Mouse (Mus musculus): Measurements from ENCODE around the gene Nat8f2. TPM values are rescaled to one million over a fixed set of nuclear protein-coding genes. Genes with fewer than 3 reads are reported as not detected.
"Not testable (repeated sequence)": the region's sequence is repeated elsewhere in the genome, so short reads cannot be mapped to it uniquely, and the experiment has no call there.

Nat8f2 gene
- not detected in 2 replicates for total RNA-seq (2015)
- total RNA-seq (2017), result not detected in 2 replicates

DNA sequence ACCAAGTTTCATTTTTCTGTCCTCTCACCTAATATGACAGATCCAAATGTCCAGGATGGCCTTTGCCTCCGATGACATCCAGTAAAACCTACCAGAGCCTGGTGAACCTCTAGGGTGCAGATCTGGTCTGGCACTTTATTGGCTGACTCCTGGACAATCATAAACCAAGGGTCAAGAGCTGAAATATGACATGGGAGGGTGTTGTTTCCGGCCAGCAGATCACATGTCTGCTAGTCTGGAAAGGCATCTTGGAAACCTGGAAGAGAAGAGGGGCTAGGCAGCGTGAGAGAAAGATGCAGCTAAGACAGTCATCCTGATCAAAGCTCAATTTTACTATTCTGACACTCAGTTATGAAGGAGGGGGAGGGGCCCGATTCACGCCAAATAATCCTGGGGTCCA, at the start of gene Nat8f2:
TSS of gene Nat8f2 (minus strand) at position 153 of the 400 bp plus-strand sequence.
- ATAC-seq (replicated peaks; ENCODE audit: poor library complexity), result not testable (repeated sequence)

DNA sequence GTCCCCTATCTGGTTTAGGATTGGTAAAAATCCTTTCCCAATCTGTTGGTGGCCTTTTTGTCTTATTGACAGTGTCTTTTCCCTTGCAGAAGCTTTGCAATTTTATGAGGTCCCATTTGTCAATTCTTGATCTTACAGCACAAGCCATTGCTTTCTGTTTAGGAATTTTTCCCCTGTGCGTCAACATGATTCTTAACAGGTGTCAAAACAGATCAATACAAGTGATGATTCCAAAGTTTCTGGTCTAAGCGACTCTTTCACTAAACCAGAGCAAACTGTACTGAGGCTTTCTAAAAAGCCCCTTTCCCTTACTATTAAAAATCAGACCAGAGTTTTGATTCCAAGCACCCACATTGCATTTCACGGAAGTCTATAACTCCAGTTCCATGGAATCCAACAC, 49.4 kb upstream of the Nat8f2 start:
- ATAC-seq (replicated peaks; ENCODE audit: poor library complexity), result not testable (repeated sequence)

DNA sequence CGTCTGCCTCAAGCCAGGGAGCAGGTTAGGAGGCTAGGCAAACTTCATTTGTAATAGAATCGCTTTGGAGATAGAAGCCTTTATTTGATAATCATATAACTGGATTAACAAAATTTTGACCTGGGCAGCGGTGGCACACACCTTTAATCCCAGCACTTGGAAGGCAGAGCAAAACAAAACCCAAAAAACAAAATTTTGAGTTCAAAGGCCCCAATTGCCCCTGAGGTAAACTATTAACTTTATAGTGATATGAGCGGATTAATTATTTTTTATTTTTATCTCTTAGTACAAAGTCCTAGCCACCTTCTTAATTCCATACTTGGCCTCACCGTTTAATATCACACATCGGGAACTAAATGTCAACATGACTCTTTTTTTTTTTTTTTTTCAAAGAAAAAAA, 47.6 kb upstream of the Nat8f2 start:
- ATAC-seq (replicated peaks; ENCODE audit: poor library complexity), result no peak

DNA sequence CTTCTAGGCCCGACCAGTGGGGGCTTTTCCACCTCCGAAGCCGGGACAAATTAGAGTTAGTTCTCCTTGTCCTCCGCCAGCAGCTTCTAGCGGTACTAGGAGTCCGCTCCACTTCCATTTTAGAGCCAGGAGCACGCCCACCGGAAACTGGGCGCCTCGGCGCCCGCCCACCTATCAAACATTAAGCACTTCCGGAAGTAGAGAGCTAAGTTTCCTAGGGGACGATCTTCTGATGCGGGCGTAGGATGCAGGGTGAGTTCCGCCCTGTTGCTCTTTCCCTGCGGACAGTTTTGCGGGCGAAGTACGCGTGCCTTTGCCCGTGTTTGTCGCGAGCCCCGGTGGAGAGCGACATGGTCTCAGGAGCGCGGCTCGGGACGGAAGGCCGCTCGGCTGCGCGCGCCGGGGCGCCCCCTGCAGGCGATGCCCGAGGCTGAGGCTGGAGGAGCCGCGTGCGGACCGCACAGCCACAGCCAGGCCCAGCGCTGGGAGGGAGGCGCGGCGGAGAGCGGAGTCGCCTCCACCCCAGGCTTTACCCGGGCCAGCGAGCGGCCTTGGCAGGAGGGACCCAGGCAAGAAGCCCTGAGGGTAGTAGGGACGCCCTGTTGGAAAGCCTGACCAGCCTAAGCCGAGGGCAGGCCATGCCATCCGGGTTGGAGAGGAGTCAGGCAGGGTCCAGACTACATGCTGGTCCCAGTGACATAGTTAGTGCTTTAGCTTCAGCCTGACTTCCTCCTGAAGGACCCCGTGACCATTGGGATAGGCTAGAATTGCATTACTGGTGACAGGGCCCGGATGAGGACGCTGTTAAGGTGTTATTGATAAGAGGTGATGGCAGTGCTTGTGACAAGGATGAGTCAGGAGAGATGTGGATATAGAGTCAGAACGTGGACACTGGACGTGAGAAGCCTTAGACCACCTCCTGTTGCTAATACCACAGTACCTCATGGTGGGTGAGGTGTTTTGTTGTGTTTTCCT, 46.9 kb upstream of the Nat8f2 start, which contains the start of gene Nat8f1:
TSS of gene Nat8f1 (minus strand) at position 149 of the 975 bp plus-strand sequence.
- peak; percentile 86 for ATAC-seq (replicated peaks; ENCODE audit: poor library complexity)

DNA sequence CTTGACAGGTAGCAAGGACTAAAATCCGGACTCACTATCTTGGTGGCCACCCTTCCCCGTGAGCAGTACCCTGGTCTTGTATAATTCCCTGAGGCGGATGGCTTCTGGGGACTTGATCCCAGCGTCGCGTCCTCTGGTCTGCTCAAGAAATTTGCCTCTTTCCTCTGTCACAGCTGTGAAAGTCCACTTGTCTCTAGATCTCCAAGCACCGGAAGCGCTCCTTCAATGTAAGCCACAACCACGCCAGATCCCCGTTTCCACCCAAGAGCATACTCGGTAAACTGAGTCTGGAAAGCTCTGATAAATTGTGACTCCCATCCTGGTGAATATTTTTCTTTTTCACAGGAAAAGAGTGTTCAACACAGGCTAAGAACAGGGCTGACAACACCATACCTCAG, 46.2 kb upstream of the Nat8f2 start:
- 0 out of 2 replicates have a peak, but pooled peaks have one; percentile 6 for ATAC-seq (replicated peaks; ENCODE audit: poor library complexity)

DNA sequence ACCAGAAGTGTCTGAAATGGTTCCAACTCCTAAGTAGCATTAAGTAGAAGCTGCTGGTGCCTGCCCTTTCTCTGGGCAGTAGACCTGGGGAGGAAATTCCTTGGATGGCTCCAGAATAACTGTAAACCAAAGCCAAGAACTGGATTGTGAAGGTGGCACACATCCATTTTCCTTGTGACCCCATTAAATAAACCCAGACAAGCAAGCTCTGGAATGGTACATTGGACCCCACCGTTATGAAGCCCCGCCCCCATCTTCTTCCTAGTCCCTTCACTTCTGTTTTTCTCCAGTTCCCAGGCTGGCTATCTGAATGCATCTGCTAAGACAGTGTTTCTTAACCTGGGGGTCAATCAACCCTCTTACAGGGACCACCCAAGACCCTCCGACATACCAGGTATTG, 42.6 kb upstream of the Nat8f2 start, which contains the start of gene Tprkb:
TSS of gene Tprkb (plus strand) at position 279 of the 400 bp plus-strand sequence.
- ATAC-seq (replicated peaks; ENCODE audit: poor library complexity), result no peak

DNA sequence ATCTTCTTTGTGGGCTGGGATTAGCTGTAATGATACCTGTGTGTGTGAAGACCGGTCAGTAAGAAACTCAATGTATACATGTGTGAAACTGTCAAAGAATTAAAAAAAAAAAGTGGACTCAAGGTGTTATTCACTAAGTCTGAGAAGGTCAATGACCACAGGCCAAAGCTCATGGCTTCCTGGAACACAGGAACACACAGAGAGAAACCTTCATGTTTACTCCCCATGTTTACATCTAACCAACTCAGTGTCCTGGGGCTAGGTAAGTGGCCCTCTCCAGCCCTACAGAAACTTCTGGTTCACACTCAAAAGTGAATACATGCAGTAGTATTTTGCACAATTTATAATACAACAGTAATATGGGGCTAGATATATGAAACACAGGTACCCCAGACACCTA, 40.7 kb upstream of the Nat8f2 start:
- ATAC-seq (replicated peaks; ENCODE audit: poor library complexity), result no peak

DNA sequence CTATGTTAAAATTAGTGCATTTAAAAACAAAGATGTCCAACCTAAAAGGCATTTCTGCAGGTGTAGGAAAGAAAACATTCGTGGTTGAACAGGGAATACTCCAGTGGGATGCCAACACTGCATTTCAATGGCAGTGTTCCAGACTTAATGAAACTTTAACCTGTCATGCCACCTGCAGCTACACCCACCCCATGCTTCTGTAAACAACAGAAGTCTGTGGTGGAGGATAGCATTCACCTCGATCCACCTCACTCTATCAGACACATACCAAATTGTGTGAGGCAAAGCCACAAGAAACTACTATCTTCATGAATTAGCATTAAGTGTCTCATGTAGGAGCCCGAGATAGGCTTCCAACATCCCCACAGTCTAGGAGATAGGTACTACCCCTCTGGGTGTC, 39.4 kb upstream of the Nat8f2 start:
- ATAC-seq (replicated peaks; ENCODE audit: poor library complexity), result peak; percentile 18; the same call in 1 of the 2 replicates

DNA sequence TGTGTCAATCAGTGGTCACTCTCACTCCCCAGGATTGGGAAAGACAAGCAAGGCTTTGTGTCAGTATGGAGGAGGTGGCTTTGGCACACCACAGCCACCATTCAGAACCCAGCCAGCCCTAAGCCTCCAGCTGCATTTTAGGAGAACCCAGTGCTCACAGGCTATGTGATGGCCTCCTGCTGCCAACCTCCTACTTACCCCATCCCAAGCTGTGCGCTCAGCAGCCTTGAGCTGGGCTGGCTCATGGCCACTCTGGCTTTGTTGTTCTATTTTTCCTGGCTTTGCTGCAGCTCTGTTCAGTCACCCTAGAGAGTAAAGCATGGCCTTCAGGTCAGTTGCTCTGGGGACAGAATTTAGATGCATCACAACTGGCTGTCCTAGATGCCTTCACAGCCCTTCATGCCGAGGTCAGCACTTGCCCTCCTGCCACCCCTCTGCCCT, 38.0 kb upstream of the Nat8f2 start:
- not testable (repeated sequence) for ATAC-seq (replicated peaks; ENCODE audit: poor library complexity)

DNA sequence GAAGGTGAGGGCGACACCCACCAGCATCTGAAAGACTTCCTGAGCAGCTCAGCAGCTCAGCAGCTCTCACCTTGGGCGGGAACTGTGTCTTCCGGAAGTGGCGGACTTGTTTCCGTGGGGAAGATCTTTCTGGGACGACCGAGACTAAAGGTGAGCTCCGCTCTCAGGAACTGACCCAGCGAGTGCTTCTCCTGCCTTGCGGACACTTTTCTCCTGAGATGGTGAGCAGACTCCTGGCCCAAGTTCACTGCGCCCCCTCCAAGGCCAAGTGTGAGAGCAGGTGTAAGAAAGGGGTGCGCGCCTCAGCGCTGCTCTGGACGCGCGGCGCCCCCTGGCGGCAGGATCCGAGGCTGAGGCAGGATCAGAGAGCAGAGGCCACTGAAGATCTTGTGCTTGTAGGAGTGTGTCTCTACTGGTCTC, 35.7 kb upstream of the Nat8f2 start, which contains the start of gene Nat8f4:
TSS of gene Nat8f4 (minus strand) at position 243 of the 420 bp plus-strand sequence.
- peak; percentile 93 for ATAC-seq (replicated peaks; ENCODE audit: poor library complexity)

DNA sequence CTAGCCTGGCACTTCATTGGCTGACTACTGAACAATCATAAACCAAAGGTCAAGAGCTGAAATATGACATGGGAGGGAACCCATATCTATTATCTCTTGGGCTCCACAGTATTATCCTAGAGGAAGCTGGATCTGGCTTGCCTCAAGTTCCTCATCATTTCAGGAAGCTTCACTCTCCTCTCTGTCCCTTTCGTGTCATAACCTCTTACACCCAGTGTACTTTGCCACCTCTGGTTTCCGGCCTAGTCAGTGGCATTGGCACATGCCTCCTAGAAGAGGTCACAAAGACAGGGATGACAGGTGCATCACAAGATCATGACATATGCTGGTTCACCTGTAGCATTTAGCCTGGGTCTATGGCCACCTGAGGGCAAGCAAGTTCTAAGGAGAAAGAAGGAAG, 33.3 kb upstream of the Nat8f2 start:
- no peak for ATAC-seq (replicated peaks; ENCODE audit: poor library complexity)

DNA sequence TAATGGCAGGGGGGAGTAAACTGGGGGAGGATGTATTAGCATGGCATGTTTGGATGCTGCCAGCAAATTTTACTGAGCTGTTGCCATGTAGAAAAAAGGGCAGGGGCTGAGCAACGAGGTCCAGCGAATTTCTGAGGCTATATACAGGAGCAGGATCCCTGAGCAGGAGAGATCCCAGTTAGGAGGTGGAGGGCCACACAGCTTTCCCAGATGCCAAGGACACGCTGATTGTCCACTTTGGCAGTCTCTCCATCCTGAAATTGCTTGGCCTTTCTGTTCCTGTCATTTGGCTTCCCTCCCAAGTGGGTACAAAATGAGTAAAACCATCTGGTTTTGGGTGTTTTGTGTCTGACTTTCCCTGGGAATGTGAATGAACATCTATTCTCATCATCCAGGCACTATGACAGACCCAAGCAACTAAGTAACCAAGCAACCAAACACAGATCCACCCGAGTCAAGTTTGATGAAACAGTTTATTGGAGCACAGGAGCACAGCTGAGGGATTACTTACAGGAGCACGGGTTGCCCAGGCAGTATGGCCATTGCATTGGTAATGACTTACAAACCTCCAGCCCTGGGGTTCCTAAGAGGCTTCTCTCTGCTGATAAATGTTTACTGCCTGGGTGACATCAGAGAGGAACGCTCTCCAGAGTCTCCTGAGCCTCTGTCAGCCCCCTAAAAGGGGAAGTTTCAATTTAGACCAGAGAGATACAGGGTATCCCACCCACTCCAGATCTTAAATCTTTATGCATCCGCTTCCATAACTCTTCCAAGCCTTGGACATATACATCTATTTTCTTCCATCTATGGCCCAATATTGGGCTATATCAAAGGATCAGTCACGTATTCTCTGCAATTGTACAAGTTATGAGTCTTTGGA, 29.9 kb upstream of the Nat8f2 start:
- ATAC-seq (replicated peaks; ENCODE audit: poor library complexity), result not testable (repeated sequence)

DNA sequence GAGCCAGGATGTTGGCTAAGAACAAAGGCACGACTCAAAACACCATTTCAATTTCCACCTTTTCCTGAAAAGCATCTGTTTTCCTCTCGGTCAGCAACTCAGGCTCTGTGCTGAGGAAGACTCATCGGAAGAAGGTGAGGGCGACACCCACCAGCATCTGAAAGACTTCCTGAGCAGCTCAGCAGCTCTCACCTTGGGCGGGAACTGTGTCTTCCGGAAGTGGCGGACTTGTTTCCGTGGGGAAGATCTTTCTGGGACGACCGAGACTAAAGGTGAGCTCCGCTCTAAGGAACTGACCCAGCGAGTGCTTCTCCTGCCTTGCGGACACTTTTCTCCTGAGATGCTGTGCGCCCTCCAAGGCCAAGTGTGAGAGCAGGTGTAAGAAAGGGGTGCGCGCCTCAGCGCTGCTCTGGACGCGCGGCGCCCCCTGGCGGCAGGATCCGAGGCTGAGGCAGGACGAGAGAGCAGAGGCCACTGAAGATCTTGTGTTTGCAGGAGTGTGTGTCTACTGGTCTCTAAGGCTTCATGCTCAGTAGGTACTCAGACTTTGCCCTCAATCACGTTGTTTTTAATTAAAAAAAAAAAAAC, 26.2 kb upstream of the Nat8f2 start:
- ATAC-seq (replicated peaks; ENCODE audit: poor library complexity), result peak; percentile 77

DNA sequence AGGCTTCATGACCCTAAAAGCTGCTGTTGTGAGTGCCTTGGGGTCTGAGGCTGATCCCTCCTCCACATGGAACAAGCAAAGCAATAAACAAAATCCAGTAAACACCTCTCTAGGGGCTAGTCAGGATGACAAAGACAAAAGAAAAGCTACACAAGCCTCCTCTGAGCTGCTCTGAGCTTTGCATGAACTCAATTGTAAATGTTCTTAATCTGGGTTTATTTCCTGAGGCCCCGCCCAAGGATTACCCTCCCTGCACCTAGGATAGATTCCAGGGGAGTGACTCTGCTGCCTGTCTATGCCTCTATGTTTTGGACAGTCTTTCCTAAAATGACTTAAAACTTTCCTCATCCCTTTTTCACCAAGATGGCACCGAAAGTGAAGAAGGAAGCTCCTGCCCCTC, 20.0 kb upstream of the Nat8f2 start:
- no peak for ATAC-seq (replicated peaks; ENCODE audit: poor library complexity)

DNA sequence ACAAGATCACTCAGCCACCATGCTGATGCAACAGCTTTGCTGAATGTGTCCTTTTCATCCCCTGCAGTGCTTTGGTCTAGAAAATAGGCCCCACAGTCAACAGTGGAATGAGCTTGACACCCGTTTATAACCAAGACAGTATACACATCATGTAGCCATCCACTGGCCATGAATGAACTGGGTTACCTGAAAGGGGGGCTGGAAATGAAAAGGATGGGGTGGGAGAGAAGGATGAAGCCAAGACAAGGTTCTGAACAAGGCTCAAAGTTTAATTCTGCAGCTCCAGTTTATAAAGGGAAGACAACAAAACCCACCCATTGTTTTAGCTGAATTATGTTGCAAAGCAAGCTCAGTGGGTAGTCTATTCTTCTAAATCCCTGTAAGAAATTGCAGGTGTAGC, 15.4 kb upstream of the Nat8f2 start:
- no peak for ATAC-seq (replicated peaks; ENCODE audit: poor library complexity)

DNA sequence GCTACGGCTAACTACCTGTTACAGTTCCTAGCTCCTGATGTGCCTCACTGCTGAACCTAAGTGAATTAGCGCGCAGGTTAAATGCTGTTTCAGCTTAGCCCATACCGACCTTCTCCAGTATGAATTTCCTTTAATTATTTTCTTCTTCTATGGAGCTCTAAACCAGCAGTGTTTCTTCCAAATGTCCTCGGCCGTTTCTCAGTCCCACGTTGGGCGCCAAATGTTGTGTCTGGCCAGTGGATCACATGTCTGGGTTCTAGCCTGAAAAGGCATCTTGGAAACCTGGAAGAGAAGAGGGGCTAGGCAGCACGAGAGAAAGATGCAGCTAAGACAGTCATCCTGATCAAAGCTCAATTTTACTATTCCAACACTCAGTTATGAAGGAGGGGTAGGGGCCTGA, 14.3 kb upstream of the Nat8f2 start:
- not testable (repeated sequence) for ATAC-seq (replicated peaks; ENCODE audit: poor library complexity)

DNA sequence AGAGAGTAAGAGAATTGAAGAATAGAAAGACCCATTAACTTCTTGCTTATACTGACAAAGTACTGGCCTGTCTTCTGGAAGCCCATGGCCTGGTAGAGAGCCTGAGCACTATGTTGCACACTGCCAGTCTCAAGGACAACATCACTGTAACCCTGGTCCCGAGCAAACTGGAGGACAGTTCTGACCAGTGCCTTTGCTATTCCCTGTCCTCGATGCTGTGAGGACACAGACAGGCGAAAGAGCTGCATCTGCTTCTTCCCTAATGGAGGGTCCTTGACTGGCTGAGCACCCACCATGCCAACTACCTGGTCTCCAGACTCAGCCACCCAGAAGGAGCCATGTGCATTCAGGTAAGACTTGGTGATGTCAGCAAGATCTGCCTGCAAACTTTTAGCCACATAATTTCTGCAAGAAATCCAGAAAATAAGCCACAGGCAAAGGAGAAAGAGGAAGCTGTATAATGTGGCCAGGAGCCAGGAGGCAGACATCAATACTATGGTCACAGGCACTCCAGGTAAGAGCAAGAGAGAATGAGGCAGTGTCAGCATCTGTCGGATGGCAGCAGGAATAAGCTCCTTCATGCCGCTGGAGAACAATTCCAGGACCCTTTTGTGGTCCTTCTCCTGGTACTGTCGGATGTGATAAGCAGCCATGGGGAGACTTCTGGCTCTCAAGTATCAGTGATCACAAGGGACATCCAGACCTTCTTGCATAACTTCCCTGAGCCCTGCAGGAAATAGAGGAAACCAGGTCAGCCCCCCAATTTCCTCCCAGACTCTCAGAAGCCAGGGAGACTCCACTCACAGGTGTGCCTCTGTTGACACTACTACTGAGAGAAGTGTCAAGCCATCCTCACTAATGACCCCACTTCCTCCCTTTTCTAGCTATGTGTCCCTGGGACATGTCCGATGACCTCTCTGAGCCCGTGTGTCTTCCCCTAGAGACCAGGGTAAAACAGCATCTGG, 950 bp downstream of the Nat8f2 start:
- ATAC-seq (replicated peaks; ENCODE audit: poor library complexity), result no peak

DNA sequence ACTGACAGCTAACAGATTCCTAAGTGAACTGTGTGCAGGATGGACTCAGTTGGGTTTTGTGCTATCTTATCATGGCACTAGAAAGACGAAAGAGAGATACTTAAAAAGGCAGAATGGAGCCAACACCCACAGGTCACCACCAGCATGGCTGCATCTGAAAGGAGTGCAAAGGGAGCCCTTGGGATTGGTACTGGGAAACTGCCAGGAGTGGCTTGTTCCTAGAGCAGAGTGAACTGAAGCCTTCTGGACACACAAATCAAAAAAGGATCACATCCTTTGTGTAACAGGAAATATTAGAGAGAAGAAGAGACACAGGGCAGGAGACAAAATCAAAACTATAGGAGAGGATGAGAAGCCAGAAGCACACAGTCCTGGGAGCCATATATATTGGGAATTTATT, 2.0 kb downstream of the Nat8f2 start:
- ATAC-seq (replicated peaks; ENCODE audit: poor library complexity), result not testable (repeated sequence)

DNA sequence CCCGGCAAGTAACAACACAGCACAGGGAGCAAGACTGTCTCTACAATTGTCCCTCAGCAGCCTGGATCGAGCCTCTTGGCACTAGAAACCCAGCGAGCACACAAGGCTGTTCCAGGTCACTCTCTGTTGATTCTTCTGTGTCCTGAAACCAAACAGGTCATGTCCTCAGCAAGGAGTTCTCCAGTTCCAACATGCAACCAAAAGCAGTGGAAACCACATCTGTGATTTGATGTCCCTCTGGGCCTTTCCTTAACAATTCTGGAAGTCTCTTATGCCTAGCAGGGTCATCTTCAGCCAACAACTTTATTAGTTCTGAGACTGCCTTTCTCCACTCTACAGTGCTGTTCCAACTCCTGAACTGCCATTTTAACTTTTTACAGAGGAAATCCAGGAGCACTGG, 2.8 kb downstream of the Nat8f2 start:
- not testable (repeated sequence) for ATAC-seq (replicated peaks; ENCODE audit: poor library complexity)
